Mouse (Mus musculus): ENCODE results near the gene Trim65.

GRCm38 (mm10) chr11:116170003-116170800 lies 39.3 kb upstream of the Trim65 start:
- no peak for TF ChIP-seq POLR2A (IDR thresholded peaks at IDR 0.05; ENCODE audit: control insufficient read depth, low read depth, low read length)
- TF ChIP-seq CTCF (IDR thresholded peaks at IDR 0.05; ENCODE audit: control insufficient read depth, insufficient read depth, insufficient replicate concordance, low read depth, low read length) = no peak

Measured in testis, adult 2 months (tissue).